Mouse (Mus musculus) lung, embryonic 14.5 days (tissue): ENCODE data around the gene Wfdc18. TPM values are rescaled to one million over a fixed set of nuclear protein-coding genes. Genes with fewer than 3 reads are reported as not detected.

ENCODE experiments used
- ATAC-seq: fragments of 200-750 bp; cut with Nextera tagmentation; 2 replicates; pipeline ENCODE4 v1.8.0; 2017; ENCODE audit warnings: mild to moderate bottlenecking, moderate TSS enrichment, moderate library complexity; ENCODE audit not compliant: insufficient read depth
- DNase-seq: peaks from one replicate; pipeline ENCODE4 v3.0.0-alpha.2; 2015
- H3K27ac ChIP-seq: fragments of 300-500 bp; sonication (generic); 2 replicates; pipeline ENCODE4 v1.5.1; 2014; ENCODE audit warnings: low read depth, mild to moderate bottlenecking, moderate library complexity
- H3K27me3 ChIP-seq: fragments of 300-500 bp; sonication (generic); 2 replicates; pipeline ENCODE4 v1.6.1; 2014; ENCODE audit warnings: low read length, control low read depth; ENCODE audit not compliant: insufficient read depth
- H3K36me3 ChIP-seq: fragments of 300-500 bp; sonication (generic); 2 replicates; pipeline ENCODE4 v1.6.1; 2014; ENCODE audit warnings: control low read depth; ENCODE audit not compliant: insufficient read depth
- H3K4me1 ChIP-seq: fragments of 300-500 bp; sonication (generic); 2 replicates; pipeline ENCODE4 v1.6.1; 2014; ENCODE audit warnings: antibody characterized with exemption, control low read depth; ENCODE audit not compliant: insufficient read depth
- H3K4me2 ChIP-seq: fragments of 300-500 bp; sonication (generic); 2 replicates; pipeline ENCODE4 v1.6.1; 2014; ENCODE audit warnings: mild to moderate bottlenecking
- H3K4me3 ChIP-seq: fragments of 300-500 bp; sonication (generic); 2 replicates; pipeline ENCODE4 v1.5.1; 2014; ENCODE audit warnings: low read depth, low read length
- H3K9ac ChIP-seq: fragments of 300-500 bp; sonication (generic); 2 replicates; pipeline ENCODE4 v1.6.1; 2014
- H3K9me3 ChIP-seq: fragments of 300-500 bp; sonication (generic); 2 replicates; pipeline ENCODE4 v1.6.1; 2016; ENCODE audit warnings: low read depth, low read length, control low read depth
- CTCF ChIP-seq: IDR thresholded peaks from 2 replicates; pipeline ENCODE4 v1.5.1; 2016; ENCODE audit warnings: antibody characterized with exemption, low read depth
- WGBS: fragments of 180-500 bp; shearing (Covaris S2); extraction: QIAGEN DNeasy Blood & Tissue Kit; methylation state at CpG from one replicate; pipeline ENCODE4 v1.1.7; 2014; 5-methylcytosine and 5-hydroxymethylcytosine counted together
- polyA plus RNA-seq: library from polyadenylated mRNA; unstranded; fragments of >200 nt; fragmentation: Nextera tagmentation; extraction: Ambion mirVana; gene quantifications from 2 replicates; pipeline ENCODE4 v1.2.1, GENCODE M21; 2014

Gene Wfdc18
- polyA plus RNA-seq: 0.41 TPM in 1 of 2 replicates, not detected in the other

- H3K36me3 ChIP-seq: no peaks in the 10 kb centered on the region
- H3K4me3 ChIP-seq: no peak within 1 kb of the TSS
- no peak within 1 kb of the TSS for H3K4me2 ChIP-seq
- no peaks in the 10 kb centered on the region for H3K4me1 ChIP-seq
- H3K9me3 ChIP-seq: no peaks in the 10 kb centered on the region
- DNase-seq (no peak), ATAC-seq (no peak)
- H3K27me3 ChIP-seq: no peaks in the 10 kb centered on the region
- TF ChIP-seq CTCF: no peak
- no peak within 1 kb of the TSS for H3K9ac ChIP-seq
- 68% methylated on average over 4 of the region's 4 CpGs for WGBS
- H3K27ac ChIP-seq: no peak within 1 kb of the TSS
Measured at GRCm38 (mm10) chr11:83708715-83709114, at the start of gene Wfdc18. Gene Wfdc18, plus strand, starts transcription at chr11:83709015.

GRCm38 (mm10) chr11:83662204-83662603 is 46.6 kb upstream of the Wfdc18 start, which contains the start of gene Ccl4:
Gene Ccl4, plus strand, starts transcription at chr11:83662584.
- no peak within 1 kb of the TSS for H3K9ac ChIP-seq
- H3K36me3 ChIP-seq: no peaks in the 10 kb centered on the region
- H3K4me1 ChIP-seq: no peaks in the 10 kb centered on the region
- no peak for TF ChIP-seq CTCF
- ATAC-seq: no peak
- WGBS: 67% methylated on average over 6 of the region's 6 CpGs
- H3K4me3 ChIP-seq: no peak within 1 kb of the TSS
- H3K4me2 ChIP-seq: no peak within 1 kb of the TSS
- H3K27ac ChIP-seq: no peak within 1 kb of the TSS
- DNase-seq: no peak
- H3K27me3 ChIP-seq: no peaks in the 10 kb centered on the region
- no peaks in the 10 kb centered on the region for H3K9me3 ChIP-seq

GRCm38 (mm10) chr11:83663532-83663931 is 45.3 kb upstream of the Wfdc18 start:
- Histone ChIP-seq H3K4me1 (no peaks in the 10 kb centered on the region), H3K27me3 (no peaks in the 10 kb centered on the region), H3K36me3 (no peaks in the 10 kb centered on the region), H3K9me3 (no peaks in the 10 kb centered on the region), H3K27ac (no peak overlapping the region), H3K9ac (no peak overlapping the region), H3K4me2 (no peak overlapping the region), H3K4me3 (no peak overlapping the region)
- no peak for TF ChIP-seq CTCF
- ATAC-seq: no peak
- DNase-seq: no peak
- 54% methylated on average over 5 of the region's 5 CpGs for WGBS

- H3K4me2 ChIP-seq: no peak overlapping the region
- ATAC-seq (no peak), DNase-seq (no peak)
- H3K36me3 ChIP-seq: no peaks in the 10 kb centered on the region
- no peaks in the 10 kb centered on the region for H3K9me3 ChIP-seq
- TF ChIP-seq CTCF: no peak
- H3K4me1 ChIP-seq: no peaks in the 10 kb centered on the region
- no peak overlapping the region for H3K4me3 ChIP-seq
- no peaks in the 10 kb centered on the region for H3K27me3 ChIP-seq
- H3K9ac ChIP-seq: no peak overlapping the region
- H3K27ac ChIP-seq: no peak overlapping the region
Measured at GRCm38 (mm10) chr11:83671743-83672142, 37.1 kb upstream of the Wfdc18 start.

GRCm38 (mm10) chr11:83675665-83676064 is 33.1 kb upstream of the Wfdc18 start:
- TF ChIP-seq CTCF: no peak
- no peaks in the 10 kb centered on the region for H3K27me3 ChIP-seq
- no peak overlapping the region for H3K4me3 ChIP-seq
- H3K4me2 ChIP-seq: no peak overlapping the region
- H3K9ac ChIP-seq: no peak overlapping the region
- no peak overlapping the region for H3K27ac ChIP-seq
- DNase-seq (no peak), ATAC-seq (no peak)
- H3K36me3 ChIP-seq: no peaks in the 10 kb centered on the region
- H3K9me3 ChIP-seq: no peaks in the 10 kb centered on the region
- WGBS: 91% methylated on average over 1 of the region's 1 CpGs
- H3K4me1 ChIP-seq: no peaks in the 10 kb centered on the region

- DNase-seq (no peak), ATAC-seq (no peak)
- Histone ChIP-seq H3K9ac (no peak overlapping the region), H3K27me3 (no peaks in the 10 kb centered on the region), H3K9me3 (no peaks in the 10 kb centered on the region), H3K4me3 (no peak overlapping the region), H3K4me2 (no peak overlapping the region), H3K36me3 (no peaks in the 10 kb centered on the region), H3K4me1 (no peaks in the 10 kb centered on the region), H3K27ac (no peak overlapping the region)
- TF ChIP-seq CTCF: no peak
- WGBS: 60% methylated on average over 1 of the region's 1 CpGs
Measured at GRCm38 (mm10) chr11:83689918-83690317, 18.9 kb upstream of the Wfdc18 start.

- no peak for DNase-seq
- no peak overlapping the region for H3K4me2 ChIP-seq
- 53% methylated on average over 1 of the region's 1 CpGs for WGBS
Measured at GRCm38 (mm10) chr11:83692008-83692407, 16.8 kb upstream of the Wfdc18 start.

GRCm38 (mm10) chr11:83703705-83704104 is 5.1 kb upstream of the Wfdc18 start, which contains the start of gene Wfdc17:
Gene Wfdc17, plus strand, starts transcription at chr11:83703991.
- no peak for TF ChIP-seq CTCF
- ATAC-seq: no peak
- Histone ChIP-seq H3K36me3 (no peaks in the 10 kb centered on the region), H3K4me3 (no peak within 1 kb of the TSS), H3K27ac (no peak within 1 kb of the TSS), H3K9me3 (no peaks in the 10 kb centered on the region), H3K4me2 (no peak within 1 kb of the TSS), H3K9ac (no peak within 1 kb of the TSS), H3K27me3 (no peaks in the 10 kb centered on the region), H3K4me1 (no peaks in the 10 kb centered on the region)
- 37% methylated on average over 1 of the region's 1 CpGs for WGBS
- no peak for DNase-seq

More at GRCm38 (mm10) chr11:83692008-83692407, 16.8 kb upstream of the Wfdc18 start:
- Histone ChIP-seq H3K9me3 (no peaks in the 10 kb centered on the region), H3K9ac (no peak overlapping the region), H3K27ac (no peak overlapping the region), H3K36me3 (no peaks in the 10 kb centered on the region), H3K4me1 (no peaks in the 10 kb centered on the region), H3K4me3 (no peak overlapping the region), H3K27me3 (no peaks in the 10 kb centered on the region)
- ATAC-seq: no peak
- no peak for TF ChIP-seq CTCF
